Mouse (Mus musculus) intestine, embryonic 15.5 days (tissue): ENCODE measurements at regions not wholly inside any gene's neighbourhood (a gene's known extent, or its start where the extent isn't known, plus 50 kb on each side); places are given as distances from the start of the nearest gene placed in this dataset.

Experiments used
- ATAC-seq: fragments of 200-750 bp; cut with Nextera tagmentation; 2 replicates; pipeline ENCODE4 v1.8.0; 2017; ENCODE audit warnings: moderate TSS enrichment, moderate library complexity
- H3K27ac ChIP-seq: fragments of 300-500 bp; sonication (generic); 2 replicates; pipeline ENCODE4 v1.5.1; 2015; ENCODE audit warnings: mild to moderate bottlenecking, inconsistent platforms
- H3K27me3 ChIP-seq: fragments of 300-500 bp; sonication (generic); replicated peaks from 2 replicates; pipeline ENCODE4 v1.6.1; 2015; ENCODE audit warnings: inconsistent platforms
- H3K36me3 ChIP-seq: fragments of 300-500 bp; sonication (generic); 2 replicates; pipeline ENCODE4 v1.6.1; 2015; ENCODE audit warnings: inconsistent platforms
- H3K4me1 ChIP-seq: fragments of 300-500 bp; sonication (generic); replicated peaks from 2 replicates; pipeline ENCODE4 v1.6.1; 2015; ENCODE audit warnings: inconsistent platforms
- H3K4me2 ChIP-seq: fragments of 300-500 bp; sonication (generic); replicated peaks from 2 replicates; pipeline ENCODE4 v1.6.1; 2015; ENCODE audit warnings: mild to moderate bottlenecking, inconsistent platforms
- H3K4me3 ChIP-seq: fragments of 300-500 bp; sonication (generic); replicated peaks from 2 replicates; pipeline ENCODE4 v1.5.1; 2015; ENCODE audit warnings: inconsistent platforms
- H3K9ac ChIP-seq: fragments of 300-500 bp; sonication (generic); 2 replicates; pipeline ENCODE4 v1.6.1; 2015; ENCODE audit warnings: inconsistent platforms
- H3K9me3 ChIP-seq: fragments of 300-500 bp; sonication (generic); 2 replicates; pipeline ENCODE4 v1.6.1; 2016; ENCODE audit warnings: inconsistent platforms
- WGBS: fragments of 180-500 bp; shearing (Covaris S2); methylation state at CpG from one replicate; pipeline ENCODE4 v1.1.7; 2015; 5-methylcytosine and 5-hydroxymethylcytosine counted together

- Histone ChIP-seq H3K9me3 (no peaks in the 10 kb centered on the region), H3K4me3 (no peak overlapping the region), H3K9ac (no peak overlapping the region), H3K27me3 (no peaks in the 10 kb centered on the region), H3K4me1 (no peaks in the 10 kb centered on the region), H3K27ac (no peak overlapping the region), H3K4me2 (no peak overlapping the region), H3K36me3 (no peaks in the 10 kb centered on the region)
- 7% methylated on average over 1 of the region's 1 CpGs for WGBS
- peak; percentile 61 for ATAC-seq
Measured at GRCm38 (mm10) chr1:106086687-106087086, 84.9 kb upstream of the Phlpp1 start.

- WGBS = 59% methylated on average over 3 of the region's 3 CpGs
- Histone ChIP-seq H3K4me1 (no peaks in the 10 kb centered on the region), H3K4me2 (no peak overlapping the region), H3K9me3 (no peaks in the 10 kb centered on the region), H3K27ac (no peak overlapping the region), H3K4me3 (no peak overlapping the region), H3K9ac (no peak overlapping the region), H3K27me3 (no peaks in the 10 kb centered on the region), H3K36me3 (no peaks in the 10 kb centered on the region)
- ATAC-seq = no peak
Measured at GRCm38 (mm10) chr1:106092909-106093557, 78.5 kb upstream of the Phlpp1 start.

GRCm38 (mm10) chr1:106093813-106094212, 77.7 kb upstream of the Phlpp1 start:
- ATAC-seq = no peak
- Histone ChIP-seq H3K27ac (no peak overlapping the region), H3K4me3 (no peak overlapping the region), H3K9ac (no peak overlapping the region), H3K4me2 (no peak overlapping the region), H3K4me1 (no peaks in the 10 kb centered on the region), H3K27me3 (no peaks in the 10 kb centered on the region), H3K9me3 (no peaks in the 10 kb centered on the region), H3K36me3 (no peaks in the 10 kb centered on the region)
- WGBS = 69% methylated on average over 4 of the region's 4 CpGs

- Histone ChIP-seq H3K4me1 (no peaks in the 10 kb centered on the region), H3K9me3 (no peaks in the 10 kb centered on the region), H3K27ac (no peak overlapping the region), H3K27me3 (no peaks in the 10 kb centered on the region), H3K4me2 (no peak overlapping the region), H3K4me3 (no peak overlapping the region), H3K36me3 (no peaks in the 10 kb centered on the region), H3K9ac (no peak overlapping the region)
- no peak for ATAC-seq
- 57% methylated on average over 4 of the region's 4 CpGs for WGBS
Measured at GRCm38 (mm10) chr1:106096324-106096723, 75.2 kb upstream of the Phlpp1 start.

- H3K4me1 ChIP-seq = no peaks in the 10 kb centered on the region
- no peak overlapping the region for H3K27ac ChIP-seq
- no peaks in the 10 kb centered on the region for H3K27me3 ChIP-seq
- 63% methylated on average over 4 of the region's 4 CpGs for WGBS
- H3K36me3 ChIP-seq = no peaks in the 10 kb centered on the region
- H3K9me3 ChIP-seq = no peaks in the 10 kb centered on the region
- H3K4me2 ChIP-seq = no peak overlapping the region
- no peak overlapping the region for H3K9ac ChIP-seq
- H3K4me3 ChIP-seq = no peak overlapping the region
- ATAC-seq = no peak
Measured at GRCm38 (mm10) chr1:106097177-106097576, 74.4 kb upstream of the Phlpp1 start.

GRCm38 (mm10) chr1:106100611-106101010, 70.9 kb upstream of the Phlpp1 start:
- no peak overlapping the region for H3K27ac ChIP-seq
- H3K4me3 ChIP-seq = no peak overlapping the region
- ATAC-seq = no peak
- no peak overlapping the region for H3K4me2 ChIP-seq
- no peaks in the 10 kb centered on the region for H3K9me3 ChIP-seq
- 75% methylated on average over 3 of the region's 3 CpGs for WGBS
- H3K4me1 ChIP-seq = no peaks in the 10 kb centered on the region
- no peaks in the 10 kb centered on the region for H3K27me3 ChIP-seq
- H3K9ac ChIP-seq = no peak overlapping the region
- H3K36me3 ChIP-seq = no peaks in the 10 kb centered on the region

GRCm38 (mm10) chr1:106102537-106102936, 69.0 kb upstream of the Phlpp1 start:
- ATAC-seq = no peak
- 76% methylated on average over 5 of the region's 5 CpGs for WGBS
- H3K27me3 ChIP-seq = no peaks in the 10 kb centered on the region

GRCm38 (mm10) chr1:106109081-106109480, 62.5 kb upstream of the Phlpp1 start:
- no peak overlapping the region for H3K4me2 ChIP-seq
- no peaks in the 10 kb centered on the region for H3K36me3 ChIP-seq
- H3K9me3 ChIP-seq = no peaks in the 10 kb centered on the region
- WGBS = 58% methylated on average over 5 of the region's 5 CpGs
- no peaks in the 10 kb centered on the region for H3K4me1 ChIP-seq
- no peaks in the 10 kb centered on the region for H3K27me3 ChIP-seq
- H3K4me3 ChIP-seq = no peak overlapping the region
- no peak for ATAC-seq
- H3K9ac ChIP-seq = no peak overlapping the region
- no peak overlapping the region for H3K27ac ChIP-seq

More at GRCm38 (mm10) chr1:106102537-106102936, 69.0 kb upstream of the Phlpp1 start:
- H3K27ac ChIP-seq = no peak overlapping the region
- H3K36me3 ChIP-seq = no peaks in the 10 kb centered on the region
- no peak overlapping the region for H3K9ac ChIP-seq
- H3K4me3 ChIP-seq = no peak overlapping the region
- no peaks in the 10 kb centered on the region for H3K9me3 ChIP-seq
- H3K4me1 ChIP-seq = no peaks in the 10 kb centered on the region
- no peak overlapping the region for H3K4me2 ChIP-seq
